In the genomic region with DNA sequence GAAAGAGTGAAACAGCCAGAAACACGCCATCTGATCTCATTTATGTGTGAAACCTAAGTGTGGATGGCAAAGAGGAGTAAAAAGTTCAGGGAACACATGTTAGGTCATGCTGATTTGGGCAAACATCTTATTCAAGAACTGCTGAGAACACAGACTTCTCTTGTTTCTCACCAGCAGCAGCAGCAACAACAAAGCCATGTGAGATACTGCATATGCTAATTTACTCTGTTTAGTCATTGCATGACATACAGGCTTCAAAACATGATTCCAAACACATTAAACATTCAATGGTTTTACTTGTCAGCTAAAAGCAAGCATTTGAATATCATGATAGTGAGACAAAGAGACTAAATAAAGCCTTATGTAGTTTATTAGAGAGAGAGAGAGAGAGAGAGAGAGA, we compare ENCODE assay signal across 24 mouse cellular contexts.
"Had no signal": no experiment of that assay in that cellular context is flagged by ENCODE, and none has a peak within 500 bp of the region (broad histone marks: within the 10 kb centered on the region; RNA-seq: fewer than 3 reads in every experiment).

No protein-coding gene starts in this region.

- H3K4me3 ChIP-seq: left cerebral cortex, adult 2 months; limb, embryonic 12.5 days; limb, embryonic 15.5 days; midbrain, embryonic 12.5 days; midbrain, embryonic 15.5 days; neural tube, embryonic 12.5 days; neural tube, embryonic 15.5 days had no signal

- DNase-seq: kidney, postnatal 10 days; kidney, postnatal 36 days; layer of hippocampus, postnatal 36 days; left cerebral cortex, postnatal 4 days; liver, postnatal 0 days; lung, embryonic 14.5 days; right cerebral cortex, adult 18-20 months; right cerebral cortex, postnatal 14 days; right cerebral cortex, postnatal 4 days; thymus, adult 2 months; thymus, postnatal 14 days; thymus, postnatal 4 days had no signal

- H3K4me1 ChIP-seq: limb, embryonic 12.5 days; limb, embryonic 15.5 days; midbrain, embryonic 12.5 days; midbrain, embryonic 15.5 days; neural tube, embryonic 12.5 days; neural tube, embryonic 15.5 days had no signal

- H3K36me3 ChIP-seq: limb, embryonic 12.5 days; limb, embryonic 15.5 days; midbrain, embryonic 12.5 days; midbrain, embryonic 15.5 days; neural tube, embryonic 12.5 days; neural tube, embryonic 15.5 days had no signal

- H3K9ac ChIP-seq: limb, embryonic 12.5 days; limb, embryonic 15.5 days; liver, embryonic 14.5 days; liver, postnatal 0 days; lung, embryonic 14.5 days; midbrain, embryonic 12.5 days; midbrain, embryonic 15.5 days; neural tube, embryonic 12.5 days; neural tube, embryonic 15.5 days had no signal

- H3K27me3 ChIP-seq: limb, embryonic 12.5 days; limb, embryonic 15.5 days; midbrain, embryonic 12.5 days; midbrain, embryonic 15.5 days; neural tube, embryonic 12.5 days; neural tube, embryonic 15.5 days had no signal

- H3K4me2 ChIP-seq: limb, embryonic 12.5 days; limb, embryonic 15.5 days; liver, embryonic 11.5 days; lung, embryonic 14.5 days; midbrain, embryonic 12.5 days; midbrain, embryonic 15.5 days; neural tube, embryonic 12.5 days; neural tube, embryonic 15.5 days had no signal

- H3K27ac ChIP-seq: left cerebral cortex, adult 2 months; limb, embryonic 12.5 days; limb, embryonic 15.5 days; liver, embryonic 14.5 days; macrophage; midbrain, embryonic 12.5 days; midbrain, embryonic 15.5 days; neural tube, embryonic 12.5 days; neural tube, embryonic 15.5 days; stomach, postnatal 0 days had no signal

- ATAC-seq: liver, postnatal 0 days; lung, postnatal 0 days; midbrain, embryonic 15.5 days had no signal

- H3K9me3 ChIP-seq: limb, embryonic 12.5 days; limb, embryonic 15.5 days; midbrain, embryonic 12.5 days; midbrain, embryonic 15.5 days; neural tube, embryonic 12.5 days; neural tube, embryonic 15.5 days had no signal
